Mouse (Mus musculus): Measurements from ENCODE around the gene Cracr2b.
A peak's percentile ranks its signal among the peaks of the same experiment; 100 is the strongest.

Cracr2b gene

DNA sequence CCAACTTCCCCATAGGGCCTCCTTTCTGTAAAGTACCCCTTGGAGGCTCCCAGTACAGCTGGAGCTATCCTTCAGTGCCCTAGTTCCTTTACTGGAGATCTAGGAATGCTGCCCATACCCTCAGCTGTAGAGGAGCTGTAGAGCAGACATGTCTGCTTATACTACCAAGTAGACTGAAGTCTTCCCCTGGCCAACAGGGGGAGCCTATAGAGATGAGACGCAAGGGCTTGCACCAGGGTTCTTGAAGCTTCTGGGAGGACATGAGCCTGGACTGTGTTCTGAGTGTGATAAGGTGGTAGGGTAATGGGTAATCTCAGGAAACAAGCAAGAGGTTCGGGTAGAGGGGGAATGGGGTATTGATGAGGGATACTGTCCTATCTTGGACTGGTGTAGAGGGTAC, 30.3 kb downstream of the Cracr2b start:
- DNase-seq = peak in 1 of 2 experiments; percentile 37

DNA sequence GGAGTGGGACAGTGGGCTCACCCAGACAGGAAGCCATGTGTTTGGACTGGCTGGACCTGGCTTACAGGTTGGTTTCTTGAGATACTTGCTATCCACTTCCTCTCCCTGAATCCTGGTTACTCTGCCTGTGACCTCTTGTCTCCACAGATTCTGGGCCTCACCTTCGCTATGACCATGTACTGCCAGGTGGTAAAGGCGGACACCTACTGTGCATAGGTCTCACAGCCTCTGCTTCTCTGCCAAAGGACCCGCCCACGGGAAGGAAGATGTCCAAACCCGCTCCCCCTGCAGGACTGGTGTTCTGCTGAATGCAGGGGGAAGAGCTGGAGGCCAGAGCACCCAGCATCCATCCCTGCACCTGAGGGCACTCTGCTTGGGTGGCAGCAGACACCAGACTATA, 31.8 kb downstream of the Cracr2b start:
- peak in 1 of 2 experiments; percentile 54 for DNase-seq

DNA sequence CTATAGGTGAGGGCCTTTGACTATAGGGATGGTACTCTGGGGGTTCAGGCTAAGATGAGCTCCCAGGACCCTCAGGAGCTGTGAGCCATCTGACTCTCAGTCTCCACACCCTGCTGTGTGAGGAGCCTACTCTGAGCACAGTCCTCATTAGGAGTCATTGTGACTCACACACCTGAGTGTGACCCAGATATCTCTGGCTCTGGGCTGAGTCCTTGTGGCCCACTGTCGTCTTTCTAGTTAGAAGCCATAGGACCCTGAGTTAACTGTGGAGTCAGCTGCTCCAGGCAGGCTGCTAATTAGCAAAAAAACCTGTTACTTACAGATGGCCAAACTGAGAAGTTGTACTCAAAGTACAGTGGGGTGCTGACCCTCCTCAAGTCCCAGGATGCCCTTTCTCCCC, 32.8 kb downstream of the Cracr2b start:
- DNase-seq = no peak

DNA sequence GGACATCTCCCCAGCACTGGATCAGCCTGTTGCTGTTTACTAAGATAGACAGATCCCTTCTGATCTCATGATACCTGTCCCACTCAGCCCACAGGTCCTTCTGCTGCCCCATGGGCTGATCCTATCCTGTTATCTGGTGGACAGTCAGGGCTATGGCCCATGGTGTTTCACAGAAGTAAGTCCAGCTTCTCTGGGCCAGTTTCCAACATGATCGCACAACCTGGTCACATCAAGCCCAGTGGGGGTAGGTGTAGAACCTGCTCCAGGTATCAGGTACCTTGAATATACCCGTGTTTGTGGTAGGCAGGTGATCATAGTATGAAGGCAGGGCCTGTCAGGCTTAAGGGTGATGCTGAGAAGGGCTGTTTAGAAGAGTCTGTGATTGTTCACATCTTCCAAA, 34.5 kb downstream of the Cracr2b start:
- DNase-seq = peak in 1 of 2 experiments; percentile 46

DNA sequence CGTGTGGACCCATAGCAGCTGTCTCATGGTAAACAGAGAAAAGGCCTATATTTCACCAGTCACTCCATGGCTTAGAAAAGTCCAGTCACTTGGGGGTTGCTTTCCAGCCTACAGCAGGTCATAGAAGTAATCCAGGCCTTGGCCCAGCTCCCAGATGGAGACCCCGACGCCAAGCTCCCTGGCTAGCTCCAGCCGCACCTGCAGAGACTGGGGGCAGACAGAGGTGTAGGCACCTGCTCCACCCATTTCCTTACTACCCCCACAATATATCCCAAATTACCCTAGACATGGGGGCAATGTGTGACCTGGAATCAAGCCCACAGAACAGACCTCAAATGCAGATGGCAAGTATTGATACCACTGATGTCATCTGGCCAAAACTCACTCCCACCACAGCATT, 35.0 kb downstream of the Cracr2b start:
- peak; percentile 65 to 73 for DNase-seq

DNA sequence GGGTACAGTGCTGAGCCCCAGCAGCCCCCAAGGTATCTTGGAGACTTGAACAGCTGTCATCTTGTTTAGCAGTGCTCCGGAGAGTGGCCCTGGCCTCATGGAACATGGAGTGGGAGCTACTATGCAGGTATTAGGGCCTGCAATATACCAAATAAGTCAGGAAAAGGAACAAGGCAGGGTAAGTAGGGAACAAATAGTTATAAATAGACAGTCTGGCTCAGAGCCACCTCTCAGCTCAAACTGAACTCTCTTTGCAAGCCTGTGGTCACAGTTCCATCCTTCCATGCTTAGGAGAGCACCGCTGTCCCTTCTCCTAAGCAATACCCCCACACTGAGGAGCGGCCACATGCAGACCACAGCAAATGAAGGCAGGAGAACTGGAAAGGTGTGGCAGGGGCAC, 36.7 kb downstream of the Cracr2b start:
- no peak for DNase-seq

DNA sequence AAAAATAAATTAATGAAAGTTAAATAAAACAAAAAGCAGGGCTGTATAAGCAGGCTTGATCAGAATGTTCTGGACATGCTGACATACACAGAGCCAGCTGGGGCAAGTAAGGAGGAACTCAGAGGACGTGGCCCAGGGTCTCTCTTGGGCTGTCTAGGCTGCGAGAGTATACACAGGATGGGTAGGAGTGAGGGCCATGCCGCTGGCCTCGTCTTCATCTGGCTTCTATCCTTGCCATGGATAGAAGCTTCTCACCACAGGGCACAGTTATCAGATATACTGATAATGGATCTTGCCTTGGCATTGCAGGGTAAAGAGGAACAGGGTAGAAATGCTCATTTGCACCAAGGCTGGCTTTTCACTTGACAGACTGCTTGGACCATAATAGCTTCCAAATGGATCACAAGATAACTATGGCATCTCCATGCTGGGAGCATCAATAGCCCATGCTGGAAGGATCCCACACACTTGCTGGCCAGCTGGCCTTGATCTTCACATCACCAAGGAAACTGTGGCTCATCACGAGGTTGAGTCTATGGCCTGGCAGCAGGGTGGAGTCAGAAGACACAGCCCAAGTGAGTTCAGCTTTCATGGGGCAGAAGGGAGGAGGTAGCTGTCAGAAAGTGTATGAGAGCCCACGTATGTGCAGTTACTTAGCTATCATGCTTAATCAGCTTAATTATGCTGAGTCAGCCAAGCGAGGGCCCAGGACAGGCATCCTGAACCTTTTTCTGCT, 41.1 kb downstream of the Cracr2b start:
- peak; percentile 85 to 88 for DNase-seq

DNA sequence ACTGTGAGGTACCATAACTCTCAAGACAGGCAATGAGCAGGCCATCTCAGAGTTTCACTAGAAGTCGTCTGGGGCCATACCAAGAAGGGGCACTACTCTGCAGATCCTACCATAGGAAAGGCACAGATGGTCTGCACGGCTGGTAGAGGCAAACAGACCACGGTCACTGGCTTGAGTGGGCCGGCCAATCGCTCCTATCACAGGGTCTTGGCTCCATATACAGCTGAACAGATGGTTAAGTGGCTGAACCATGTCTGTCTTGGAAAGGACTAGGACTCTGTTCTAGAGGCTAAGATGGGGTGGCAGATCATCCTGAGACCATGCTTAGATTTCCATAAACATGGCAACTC, 41.6 kb downstream of the Cracr2b start:
- peak; percentile 88 to 92 for DNase-seq

DNA sequence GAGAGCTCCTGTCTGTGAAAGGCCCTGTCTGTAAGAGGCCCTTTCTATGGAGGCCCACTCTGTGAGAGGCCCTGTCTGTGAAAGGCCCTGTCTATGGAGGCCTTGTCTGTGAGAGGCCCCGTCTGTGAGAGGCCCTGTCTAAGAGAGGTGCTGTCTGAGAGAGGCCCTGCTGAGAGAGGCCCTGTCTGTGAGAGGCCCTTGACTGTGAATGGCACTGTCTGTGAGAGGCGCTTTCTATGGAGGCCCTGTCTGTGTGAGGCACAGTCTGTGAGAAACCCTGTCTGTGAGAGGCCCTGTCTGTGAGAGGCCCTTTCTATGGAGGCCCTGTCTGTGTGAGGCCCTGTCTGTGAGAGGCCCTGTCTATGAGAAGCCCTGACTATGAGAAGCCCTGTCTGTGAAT, 45.4 kb downstream of the Cracr2b start:
- no peak for DNase-seq

DNA sequence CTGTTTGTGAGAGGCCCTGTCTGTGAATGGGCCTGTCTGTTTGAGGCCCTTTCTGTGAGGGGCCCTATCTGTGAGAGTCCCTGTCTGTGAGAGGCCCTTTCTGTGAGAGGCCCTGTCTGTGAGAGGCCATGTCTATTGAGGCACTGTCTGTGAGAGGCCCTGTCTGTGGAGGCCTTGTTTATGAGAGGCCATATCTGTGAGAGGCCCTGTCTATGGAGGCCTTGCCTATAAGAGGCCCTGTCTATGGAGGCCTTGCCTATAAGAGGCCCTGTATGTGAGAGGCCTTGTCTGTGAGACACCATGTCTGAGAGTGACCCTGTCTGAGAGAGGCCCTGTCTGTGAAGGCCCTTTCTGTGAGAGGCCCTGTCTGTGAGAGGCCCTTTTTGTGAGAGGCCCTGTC, 47.3 kb downstream of the Cracr2b start:
- no peak for DNase-seq

DNA sequence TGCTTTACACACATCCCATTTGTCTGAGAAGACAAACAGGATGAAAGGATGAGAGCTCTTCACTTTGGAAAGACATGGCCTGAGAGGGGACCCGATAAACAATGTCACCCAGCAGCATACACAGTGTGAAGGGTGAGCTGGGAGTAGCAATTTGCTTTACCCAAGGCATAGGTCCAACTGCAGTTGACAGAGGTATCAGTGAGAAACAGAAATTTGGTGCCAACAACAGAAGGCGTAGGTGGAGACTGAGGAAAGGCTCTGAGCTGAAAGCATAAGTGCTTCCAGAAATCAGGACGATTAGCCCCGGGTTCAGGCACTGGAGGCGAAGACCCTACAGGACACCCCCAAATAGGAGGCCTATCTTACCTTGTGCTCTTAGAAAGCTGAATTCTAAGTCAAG, 49.3 kb downstream of the Cracr2b start:
- peak; percentile 56 to 63 for DNase-seq

DNA sequence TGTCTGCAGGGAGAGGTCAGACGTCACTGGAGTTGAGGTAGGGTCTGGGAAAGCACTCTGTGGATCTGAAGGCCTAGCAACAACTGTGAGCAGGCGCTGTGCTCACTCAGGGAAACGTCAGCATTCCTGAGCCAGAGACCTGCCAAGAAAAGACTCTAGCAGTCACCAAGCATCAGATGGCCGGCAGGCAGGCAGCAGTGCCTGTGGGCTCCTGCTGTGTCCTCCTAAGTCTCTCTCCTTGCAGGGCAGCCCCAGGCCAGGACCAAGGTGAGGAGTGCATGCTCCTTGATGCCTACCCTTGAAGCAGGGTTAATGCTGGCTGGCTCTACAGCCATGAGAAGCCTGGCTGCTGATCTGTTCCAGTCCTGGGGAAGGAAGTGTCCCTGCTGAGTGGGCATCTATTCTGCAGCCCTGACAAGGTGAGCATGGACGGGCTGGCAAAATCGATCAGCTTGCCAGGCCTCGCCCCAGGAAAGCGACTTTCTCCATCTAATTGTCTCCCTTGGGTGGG, 49.8 kb downstream of the Cracr2b start:
- peak; percentile 65 to 74 for DNase-seq

Data from cerebellum, postnatal 10 days (tissue).